Mouse (Mus musculus) stomach, embryonic 16.5 days (tissue): ENCODE results near the gene Tmem88. TPM values are rescaled to one million over a fixed set of nuclear protein-coding genes. Genes with fewer than 3 reads are reported as not detected.
A peak's percentile ranks its signal among the peaks of the same experiment; 100 is the strongest.

Experiments
- ATAC-seq: fragments of 200-750 bp; cut with Nextera tagmentation; 2 replicates; pipeline ENCODE4 v1.8.0; 2017; ENCODE audit warnings: moderate number of reproducible peaks, moderate TSS enrichment; ENCODE audit not compliant: insufficient read depth, low FRiP score
- H3K27ac ChIP-seq: fragments of 300-500 bp; sonication (generic); 2 replicates; pipeline ENCODE4 v1.5.1; 2014; ENCODE audit warnings: low read length
- H3K27me3 ChIP-seq: fragments of 300-500 bp; sonication (generic); 2 replicates; pipeline ENCODE4 v1.6.1; 2014; ENCODE audit warnings: low read length, control low read depth, mixed read lengths; ENCODE audit not compliant: control insufficient read depth, insufficient read depth
- H3K36me3 ChIP-seq: fragments of 300-500 bp; sonication (generic); 2 replicates; pipeline ENCODE4 v1.6.1; 2014; ENCODE audit warnings: low read length; ENCODE audit not compliant: control insufficient read depth, insufficient read depth
- H3K4me1 ChIP-seq: fragments of 300-500 bp; sonication (generic); 2 replicates; pipeline ENCODE4 v1.6.1; 2014; ENCODE audit warnings: low read length, control low read depth, mixed read lengths; ENCODE audit not compliant: control insufficient read depth, insufficient read depth
- H3K4me2 ChIP-seq: fragments of 300-500 bp; sonication (generic); 2 replicates; pipeline ENCODE4 v1.6.1; 2014; ENCODE audit warnings: low read depth, low read length, mixed read lengths
- H3K4me3 ChIP-seq: fragments of 300-500 bp; sonication (generic); replicated peaks from 2 replicates; pipeline ENCODE4 v1.5.1; 2014; ENCODE audit warnings: mild to moderate bottlenecking, low read length
- H3K9ac ChIP-seq: fragments of 300-500 bp; sonication (generic); 2 replicates; pipeline ENCODE4 v1.6.1; 2014; ENCODE audit warnings: low read length
- H3K9me3 ChIP-seq: fragments of 300-500 bp; sonication (generic); replicated peaks from 2 replicates; pipeline ENCODE4 v1.6.1; 2016; ENCODE audit warnings: low read length, control low read depth; ENCODE audit not compliant: control insufficient read depth
- WGBS: fragments of 180-500 bp; shearing (Covaris S2); extraction: QIAGEN DNeasy Blood & Tissue Kit; methylation state at CpG from one replicate; pipeline ENCODE4 v1.1.7; 2014; 5-methylcytosine and 5-hydroxymethylcytosine counted together
- polyA plus RNA-seq: library from polyadenylated mRNA; unstranded; fragments of >200 nt; fragmentation: Nextera tagmentation; extraction: Ambion mirVana; gene quantifications from 2 replicates; pipeline ENCODE4 v1.2.1, GENCODE M21; 2015

Tmem88 gene
- polyA plus RNA-seq, 1 experiment from 2014 or later = 28.7 TPM

- peak; percentile 76 for ATAC-seq
- Histone ChIP-seq H3K4me2 (peak overlapping the region; percentile 98), H3K27ac (peak overlapping the region; percentile 100), H3K27me3 (no peaks in the 10 kb centered on the region), H3K9ac (peak overlapping the region; percentile 89), H3K4me3 (peak overlapping the region; percentile 72), H3K9me3 (no peaks in the 10 kb centered on the region), H3K4me1 (peaks cover 30% of the 10 kb centered on the region), H3K36me3 (peaks cover 34% of the 10 kb centered on the region)
- WGBS = under 1% methylated on average over 33 of the region's 33 CpGs
Measured at GRCm38 (mm10) chr11:69408541-69409377, 10.7 kb upstream of the Tmem88 start.

DNA sequence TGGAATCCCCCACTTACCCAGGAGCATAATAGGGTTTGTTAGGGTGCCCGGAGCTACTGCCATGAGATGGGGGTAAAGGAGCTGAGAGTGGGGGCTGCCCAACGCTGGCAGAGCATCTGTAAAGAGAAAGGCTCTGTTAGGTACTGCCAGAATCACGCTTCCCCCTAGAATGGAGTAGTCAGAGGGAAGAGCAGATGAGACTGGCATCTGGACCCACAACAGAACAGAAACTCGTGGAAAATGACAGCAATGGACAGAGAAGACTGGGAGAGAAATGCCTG, 9.6 kb upstream of the Tmem88 start:
- no peak overlapping the region for H3K27ac ChIP-seq
- WGBS = 79% methylated on average over 4 of the region's 4 CpGs
- no peak overlapping the region for H3K9ac ChIP-seq
- no peaks in the 10 kb centered on the region for H3K27me3 ChIP-seq
- no peak for ATAC-seq
- H3K9me3 ChIP-seq = no peaks in the 10 kb centered on the region
- H3K4me2 ChIP-seq = peak overlapping the region; percentile 98; the same call in 1 of the 2 replicates
- H3K4me3 ChIP-seq = no peak overlapping the region
- H3K4me1 ChIP-seq = peaks cover 19% of the 10 kb centered on the region
- peaks cover 34% of the 10 kb centered on the region for H3K36me3 ChIP-seq

DNA sequence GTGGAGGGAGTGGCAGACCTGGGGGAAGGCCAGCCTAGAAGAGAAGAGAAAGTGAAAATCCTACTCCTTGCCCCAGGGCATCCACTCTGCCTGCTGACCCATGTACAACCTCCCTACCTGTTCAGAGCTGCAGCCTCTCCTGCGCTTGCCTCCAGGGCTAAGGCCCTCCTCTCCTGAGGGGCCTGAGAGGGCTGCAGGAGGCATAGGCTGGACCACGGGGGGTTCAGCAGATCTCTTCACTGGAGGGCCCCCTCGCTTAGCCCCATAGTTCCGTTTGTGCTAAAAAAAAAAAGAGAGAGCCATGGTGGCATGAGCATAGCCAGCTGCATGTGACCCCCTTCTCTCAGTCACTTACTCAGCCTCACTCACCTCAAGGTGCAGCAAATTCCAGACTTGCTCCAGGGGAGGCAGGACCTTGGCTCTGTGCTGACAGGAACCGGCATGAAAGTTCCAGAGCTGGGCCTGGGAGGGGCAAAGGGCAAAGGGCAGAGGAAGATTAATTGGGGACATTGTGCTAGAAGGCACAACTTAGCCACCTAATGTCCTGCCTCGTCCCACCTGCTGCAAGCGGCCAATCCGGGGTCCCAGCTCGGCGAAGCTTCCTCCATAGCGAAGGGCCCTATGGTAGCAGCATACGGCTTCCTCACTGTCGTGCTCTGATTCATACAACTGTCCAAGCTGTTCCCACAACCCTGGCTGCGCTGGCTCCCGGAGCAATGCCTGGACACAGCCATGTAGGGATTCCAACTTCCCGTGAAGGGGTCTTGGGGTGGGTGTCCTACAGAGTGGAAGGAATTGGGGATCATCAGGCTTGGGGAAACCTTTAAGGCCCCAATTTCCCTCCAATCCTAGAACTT, 9.1 kb upstream of the Tmem88 start:
- Histone ChIP-seq H3K9ac (no peak overlapping the region), H3K36me3 (peaks cover 34% of the 10 kb centered on the region), H3K27me3 (no peaks in the 10 kb centered on the region), H3K9me3 (no peaks in the 10 kb centered on the region), H3K4me2 (no peak overlapping the region), H3K4me1 (peaks cover 14% of the 10 kb centered on the region), H3K27ac (no peak overlapping the region), H3K4me3 (no peak overlapping the region)
- 89% methylated on average over 16 of the region's 16 CpGs for WGBS
- no peak for ATAC-seq

GRCm38 (mm10) chr11:69406282-69406681, 8.2 kb upstream of the Tmem88 start:
- Histone ChIP-seq H3K9me3 (no peaks in the 10 kb centered on the region), H3K4me1 (peaks cover 11% of the 10 kb centered on the region), H3K36me3 (peaks cover 40% of the 10 kb centered on the region), H3K27ac (no peak overlapping the region), H3K4me2 (no peak overlapping the region), H3K27me3 (no peaks in the 10 kb centered on the region), H3K4me3 (no peak overlapping the region), H3K9ac (no peak overlapping the region)
- no peak for ATAC-seq
- WGBS = 86% methylated on average over 19 of the region's 19 CpGs

DNA sequence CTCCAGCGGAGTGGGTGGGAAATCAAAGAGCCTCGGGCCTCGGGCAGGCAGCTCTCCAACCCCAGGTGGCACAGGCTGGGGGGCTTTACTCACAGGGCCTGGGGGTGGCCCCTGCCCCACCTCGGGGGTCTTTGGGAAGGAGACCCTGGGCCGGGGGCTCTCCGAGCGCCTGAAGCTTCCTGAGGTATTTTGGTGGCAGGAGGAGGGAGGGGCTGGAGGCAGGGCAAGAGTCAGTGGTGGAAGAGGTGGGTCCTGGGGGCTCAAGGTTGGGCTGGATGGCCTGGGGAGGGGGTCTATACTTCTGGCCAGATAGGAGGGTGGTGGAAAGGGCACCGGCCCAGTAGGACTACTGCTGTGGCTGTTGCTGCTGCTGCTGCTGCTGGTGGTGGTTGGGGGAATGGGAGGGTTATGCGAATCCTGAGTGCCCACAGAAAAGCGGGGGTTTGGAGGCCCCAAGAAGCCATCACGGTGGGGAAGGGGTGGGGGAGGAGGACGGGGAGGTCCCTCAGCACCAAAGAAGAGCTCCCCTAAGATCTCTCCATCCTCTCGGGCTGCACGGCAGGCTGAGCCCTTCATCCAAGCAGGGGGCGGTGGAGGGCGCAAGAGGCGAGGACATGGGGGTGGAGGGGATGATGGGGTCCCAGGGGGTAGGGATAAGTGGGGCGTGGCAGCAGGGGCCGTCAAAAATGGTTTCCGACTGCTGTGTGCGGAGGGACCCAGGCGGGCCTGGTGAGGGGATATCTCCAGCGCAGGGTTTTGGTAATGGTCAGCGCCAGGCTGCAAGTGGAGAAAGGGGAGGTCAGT, 7.6 kb upstream of the Tmem88 start:
- 89% methylated on average over 24 of the region's 24 CpGs for WGBS
- Histone ChIP-seq H3K9ac (no peak overlapping the region), H3K27me3 (no peaks in the 10 kb centered on the region), H3K27ac (no peak overlapping the region), H3K36me3 (peaks cover 46% of the 10 kb centered on the region), H3K9me3 (no peaks in the 10 kb centered on the region), H3K4me3 (no peak overlapping the region), H3K4me1 (peaks cover 16% of the 10 kb centered on the region), H3K4me2 (no peak overlapping the region)
- no peak for ATAC-seq

GRCm38 (mm10) chr11:69404595-69405396, 6.8 kb upstream of the Tmem88 start:
- no peaks in the 10 kb centered on the region for H3K27me3 ChIP-seq
- peaks cover 53% of the 10 kb centered on the region for H3K36me3 ChIP-seq
- peaks cover 16% of the 10 kb centered on the region for H3K4me1 ChIP-seq
- no peak for ATAC-seq
- 91% methylated on average over 24 of the region's 24 CpGs for WGBS
- H3K4me2 ChIP-seq = no peak overlapping the region
- no peak overlapping the region for H3K27ac ChIP-seq
- H3K4me3 ChIP-seq = no peak overlapping the region
- H3K9ac ChIP-seq = no peak overlapping the region
- H3K9me3 ChIP-seq = no peaks in the 10 kb centered on the region

DNA sequence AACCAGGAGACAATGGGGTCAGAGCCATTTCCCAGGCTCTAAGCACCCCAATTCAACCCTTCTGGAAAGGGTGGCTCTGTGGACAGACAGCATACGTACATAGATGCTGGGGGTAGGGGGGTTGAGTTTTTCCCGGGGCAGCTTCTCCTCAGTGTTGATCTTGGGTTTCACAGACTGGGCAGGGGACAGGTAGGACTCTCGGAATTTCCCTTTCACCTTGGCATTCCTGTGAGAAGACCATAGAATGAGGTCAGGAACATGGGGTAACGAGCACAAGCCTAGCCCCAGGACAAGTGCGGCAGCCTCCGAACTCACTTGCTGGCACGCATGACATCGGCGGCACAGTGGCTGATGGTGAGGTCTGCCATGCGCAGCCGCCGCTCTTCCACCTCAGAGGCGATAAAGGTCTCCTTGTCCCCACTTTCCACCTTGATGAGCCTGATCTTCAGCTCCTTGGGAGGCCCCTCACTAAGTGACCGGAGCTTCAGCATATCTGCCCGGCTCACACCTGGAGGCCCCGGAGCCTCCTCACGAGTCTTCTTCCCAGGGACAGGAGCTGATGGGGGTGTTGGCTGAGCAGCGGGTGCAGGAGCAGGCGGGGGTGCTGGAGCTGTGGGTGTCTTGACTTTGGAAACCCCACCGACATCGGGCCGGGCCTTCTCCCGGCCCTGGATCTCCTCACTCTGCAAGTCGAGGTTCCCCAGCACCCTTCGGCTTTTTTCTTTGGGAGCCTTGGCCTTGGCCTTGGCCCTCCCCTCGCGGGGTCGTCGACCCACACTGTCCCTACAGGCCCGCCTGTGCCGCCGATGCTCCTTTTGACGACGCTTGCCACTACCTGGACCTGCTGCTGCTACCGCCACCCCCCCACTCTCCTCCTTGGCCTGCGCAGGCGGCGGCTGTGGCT, 5.9 kb upstream of the Tmem88 start:
- no peak for ATAC-seq
- Histone ChIP-seq H3K4me1 (peaks cover 16% of the 10 kb centered on the region), H3K4me3 (no peak overlapping the region), H3K9ac (no peak overlapping the region), H3K27ac (no peak overlapping the region), H3K4me2 (no peak overlapping the region), H3K9me3 (no peaks in the 10 kb centered on the region), H3K27me3 (no peaks in the 10 kb centered on the region), H3K36me3 (peaks cover 53% of the 10 kb centered on the region)
- 89% methylated on average over 38 of the region's 38 CpGs for WGBS

DNA sequence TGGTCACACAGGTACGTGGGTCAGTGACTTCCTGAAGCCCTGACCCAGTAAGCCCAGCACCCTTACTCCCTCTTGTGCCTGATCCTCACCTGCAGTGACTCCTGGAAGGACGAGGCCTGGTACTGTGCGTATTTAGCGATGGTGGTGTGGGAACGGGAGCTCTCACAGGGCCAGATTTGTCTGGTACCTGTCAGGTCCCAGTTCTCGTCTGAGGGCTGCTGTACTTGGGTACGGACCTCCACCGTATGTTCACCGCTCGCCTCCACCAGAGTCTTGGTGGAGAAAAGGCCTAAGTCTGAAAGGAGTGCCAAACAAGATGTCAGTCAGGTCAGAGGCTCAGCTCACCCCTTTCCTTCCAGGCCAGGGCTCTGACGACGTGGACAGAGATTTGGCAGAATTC, 4.0 kb upstream of the Tmem88 start:
- H3K4me3 ChIP-seq = no peak overlapping the region
- WGBS = 83% methylated on average over 12 of the region's 12 CpGs
- H3K27ac ChIP-seq = no peak overlapping the region
- no peak overlapping the region for H3K4me2 ChIP-seq
- H3K36me3 ChIP-seq = peaks cover 44% of the 10 kb centered on the region
- H3K9ac ChIP-seq = no peak overlapping the region
- ATAC-seq = no peak
- no peaks in the 10 kb centered on the region for H3K9me3 ChIP-seq
- H3K27me3 ChIP-seq = no peaks in the 10 kb centered on the region
- peaks cover 22% of the 10 kb centered on the region; the same call in 1 of the 2 replicates for H3K4me1 ChIP-seq
